Mouse (Mus musculus): ENCODE data around the gene Lins1. TPM values are rescaled to one million over a fixed set of nuclear protein-coding genes. Genes with fewer than 3 reads are reported as not detected.

The Lins1 gene
- polyA plus RNA-seq (2015; fragmentation: Nextera tagmentation; extraction: Ambion mirVana): 2.5 and 2.6 TPM in 2 replicates

DNA sequence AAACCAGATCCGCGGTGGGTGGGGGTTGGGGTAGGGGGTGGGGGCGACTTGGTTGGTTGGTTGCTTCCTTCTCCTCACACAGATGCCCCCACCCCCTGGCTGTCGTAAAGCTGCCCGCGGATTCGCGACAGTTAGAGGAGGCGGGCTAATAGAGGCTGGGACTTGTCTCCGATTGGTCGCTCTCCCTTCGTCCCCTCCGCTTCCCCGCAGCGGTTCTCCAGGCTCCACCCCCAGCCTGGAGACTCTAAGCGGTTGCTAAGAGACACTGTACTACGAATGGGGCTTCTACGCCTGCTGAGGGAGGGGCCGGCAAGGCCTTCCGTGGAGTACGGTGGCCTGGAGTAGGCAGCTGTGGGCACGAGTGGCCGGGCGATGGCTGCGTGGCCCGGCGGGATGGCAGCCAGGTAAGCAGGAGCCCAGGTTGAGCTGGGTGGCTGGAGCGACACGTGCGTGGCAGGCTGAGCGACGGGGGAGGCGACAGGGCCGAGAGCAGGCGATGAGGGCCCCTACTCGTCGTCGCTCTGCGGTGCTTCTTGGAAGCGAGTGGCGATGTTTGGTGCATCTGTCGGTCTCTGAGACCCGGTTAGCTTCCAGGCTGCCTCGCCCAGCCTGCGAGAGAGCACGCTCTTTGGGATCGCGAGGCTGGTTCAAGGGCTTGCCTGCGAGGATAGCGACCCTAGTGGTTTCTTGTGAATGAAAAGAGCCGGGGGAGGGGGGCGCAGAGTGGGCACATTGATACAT is at the start of gene Lins1:
Lins1 (plus strand) TSS at position 270 of the 741 bp plus-strand sequence.
- WGBS (ENCODE audit: insufficient replicate concordance): under 1% methylated on average over 52 of the region's 52 CpGs
- ATAC-seq (peak; percentile 97), DNase-seq (peak; percentile 98)
- Histone ChIP-seq H3K27me3 (ENCODE audit: insufficient read depth, low read length) (no peaks in the 10 kb centered on the region), H3K4me2 (ENCODE audit: low read depth, low read length) (peak within 1 kb of the TSS; percentile 85), H3K36me3 (replicated peaks; ENCODE audit: insufficient read depth, low read length) (0 out of 2 replicates have a peak, but pooled peaks cover 2% of the 10 kb centered on the region), H3K9ac (replicated peaks) (peak within 1 kb of the TSS; percentile 79), H3K4me1 (ENCODE audit: insufficient read depth) (peaks cover 10% of the 10 kb centered on the region), H3K27ac (ENCODE audit: low read depth) (peak within 1 kb of the TSS; percentile 80), H3K4me3 (ENCODE audit: low read depth, low read length) (peak within 1 kb of the TSS; percentile 59), H3K9me3 (ENCODE audit: low read length) (no peaks in the 10 kb centered on the region)
- TF ChIP-seq CTCF (IDR thresholded peaks at IDR 0.05; ENCODE audit: low read depth) (peak; percentile 48), EP300 (IDR thresholded peaks at IDR 0.05; ENCODE audit: low read depth) (no peak)

DNA sequence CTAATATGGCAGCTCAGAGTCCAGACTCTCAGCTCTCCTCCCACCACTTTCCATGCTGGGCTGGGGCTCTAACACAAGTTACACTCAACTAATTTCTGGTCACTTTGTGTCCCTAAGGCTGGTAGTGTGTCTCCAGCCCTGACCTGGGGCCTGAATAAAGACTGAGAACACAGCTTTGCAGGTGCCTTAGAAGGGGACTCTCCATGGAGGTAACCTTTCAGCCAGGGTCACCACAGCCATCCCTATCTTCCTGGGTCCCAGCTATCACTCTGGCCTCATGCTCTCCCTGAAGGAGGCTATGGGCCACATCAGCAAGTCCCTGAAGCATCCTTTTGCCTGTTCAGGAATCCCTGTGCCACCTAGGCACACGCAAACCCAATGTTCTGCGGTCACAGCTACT is 44.0 kb upstream of the Lins1 start:
- no peak for ATAC-seq
- no peaks in the 10 kb centered on the region for H3K9me3 ChIP-seq (ENCODE audit: low read length)
- H3K36me3 ChIP-seq (replicated peaks; ENCODE audit: insufficient read depth, low read length): peaks cover 12% of the 10 kb centered on the region; the same call in 1 of the 2 replicates
- no peak for DNase-seq
- no peaks in the 10 kb centered on the region for H3K4me1 ChIP-seq (ENCODE audit: insufficient read depth)
- WGBS (ENCODE audit: insufficient replicate concordance): 89% methylated on average over 2 of the region's 2 CpGs
- H3K4me3 ChIP-seq (ENCODE audit: low read depth, low read length): no peak overlapping the region
- H3K4me2 ChIP-seq (ENCODE audit: low read depth, low read length): no peak overlapping the region
- H3K27ac ChIP-seq (ENCODE audit: low read depth): no peak overlapping the region
- no peak overlapping the region for H3K9ac ChIP-seq (replicated peaks)
- no peak for TF ChIP-seq CTCF (IDR thresholded peaks at IDR 0.05; ENCODE audit: low read depth)
- TF ChIP-seq EP300 (IDR thresholded peaks at IDR 0.05; ENCODE audit: low read depth): no peak
- H3K27me3 ChIP-seq (ENCODE audit: insufficient read depth, low read length): no peaks in the 10 kb centered on the region

DNA sequence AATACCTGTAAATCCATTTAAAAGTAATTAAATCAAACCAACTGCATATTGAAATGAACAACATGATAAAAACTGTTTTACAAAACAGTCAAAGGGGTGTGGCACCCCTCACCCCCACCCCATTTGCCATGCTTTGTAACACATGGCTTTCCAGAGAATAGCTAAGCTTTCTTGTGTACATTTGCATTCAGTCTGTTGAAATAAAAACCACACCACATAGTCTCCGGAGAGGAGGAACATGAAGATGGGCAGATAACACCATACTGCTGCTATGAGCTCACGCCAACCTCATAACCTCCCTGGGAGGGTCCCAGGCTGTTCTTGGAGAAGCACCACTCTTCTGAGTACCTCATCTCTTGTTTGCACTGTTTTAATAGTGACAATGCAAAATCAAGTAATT is 40.5 kb upstream of the Lins1 start:
- H3K9me3 ChIP-seq (ENCODE audit: low read length): no peaks in the 10 kb centered on the region
- H3K4me2 ChIP-seq (ENCODE audit: low read depth, low read length): no peak overlapping the region
- H3K4me1 ChIP-seq (ENCODE audit: insufficient read depth): no peaks in the 10 kb centered on the region
- H3K4me3 ChIP-seq (ENCODE audit: low read depth, low read length): no peak overlapping the region
- WGBS (ENCODE audit: insufficient replicate concordance): 53% methylated on average over 2 of the region's 2 CpGs
- DNase-seq: no peak
- no peak overlapping the region for H3K9ac ChIP-seq (replicated peaks)
- no peak overlapping the region for H3K27ac ChIP-seq (ENCODE audit: low read depth)
- ATAC-seq: no peak
- H3K36me3 ChIP-seq (replicated peaks; ENCODE audit: insufficient read depth, low read length): peaks cover 21% of the 10 kb centered on the region
- no peaks in the 10 kb centered on the region for H3K27me3 ChIP-seq (ENCODE audit: insufficient read depth, low read length)
- TF ChIP-seq CTCF (IDR thresholded peaks at IDR 0.05; ENCODE audit: low read depth): no peak
- no peak for TF ChIP-seq EP300 (IDR thresholded peaks at IDR 0.05; ENCODE audit: low read depth)

DNA sequence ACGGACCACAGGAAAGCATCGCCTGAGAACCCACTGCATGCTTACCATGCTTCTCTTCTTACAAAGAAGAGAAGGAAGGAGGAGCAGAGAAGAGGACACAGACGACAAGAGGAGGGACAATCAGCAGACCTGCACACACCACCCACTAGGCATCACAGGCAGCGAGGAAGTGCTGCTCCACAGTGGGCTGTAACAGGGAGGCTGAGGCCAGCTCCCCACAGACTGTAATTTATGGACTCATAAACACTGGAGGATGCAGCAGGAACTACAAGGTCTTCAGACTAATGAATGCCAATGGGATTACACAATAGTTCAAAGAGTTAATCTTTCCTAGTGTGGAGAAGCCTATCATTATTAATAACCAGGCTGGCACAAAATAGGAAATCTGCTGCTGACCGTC is 38.8 kb upstream of the Lins1 start:
- no peak overlapping the region for H3K9ac ChIP-seq (replicated peaks)
- no peak overlapping the region for H3K27ac ChIP-seq (ENCODE audit: low read depth)
- no peaks in the 10 kb centered on the region for H3K9me3 ChIP-seq (ENCODE audit: low read length)
- ATAC-seq: no peak
- H3K36me3 ChIP-seq (replicated peaks; ENCODE audit: insufficient read depth, low read length): peaks cover 24% of the 10 kb centered on the region
- TF ChIP-seq CTCF (IDR thresholded peaks at IDR 0.05; ENCODE audit: low read depth) (no peak), EP300 (IDR thresholded peaks at IDR 0.05; ENCODE audit: low read depth) (no peak)
- H3K27me3 ChIP-seq (ENCODE audit: insufficient read depth, low read length): no peaks in the 10 kb centered on the region
- no peaks in the 10 kb centered on the region for H3K4me1 ChIP-seq (ENCODE audit: insufficient read depth)
- H3K4me3 ChIP-seq (ENCODE audit: low read depth, low read length): no peak overlapping the region
- DNase-seq: no peak
- 82% methylated on average over 5 of the region's 5 CpGs for WGBS (ENCODE audit: insufficient replicate concordance)
- no peak overlapping the region for H3K4me2 ChIP-seq (ENCODE audit: low read depth, low read length)

DNA sequence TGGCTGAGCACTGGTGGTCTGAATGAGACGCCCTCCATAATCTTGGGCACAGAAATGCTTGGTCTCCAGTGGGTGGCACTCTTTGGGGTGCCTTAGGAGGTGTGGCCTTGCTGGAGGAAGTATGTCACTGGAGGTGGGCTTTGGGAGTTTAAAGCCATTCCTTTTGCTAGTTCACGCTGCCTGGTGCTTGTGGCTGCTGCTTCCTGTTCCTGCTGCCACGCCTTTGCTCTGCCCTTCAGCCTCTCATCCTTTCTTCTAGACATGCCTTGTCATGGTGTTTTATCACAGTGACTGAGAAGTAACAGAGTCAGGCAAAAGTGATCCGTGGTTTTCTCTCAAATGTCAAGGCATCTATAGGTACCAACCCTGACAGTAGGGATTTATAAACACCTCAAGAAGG is 37.5 kb upstream of the Lins1 start:
- no peak overlapping the region for H3K27ac ChIP-seq (ENCODE audit: low read depth)
- no peak overlapping the region for H3K9ac ChIP-seq (replicated peaks)
- ATAC-seq (no peak), DNase-seq (no peak)
- H3K4me3 ChIP-seq (ENCODE audit: low read depth, low read length): no peak overlapping the region
- no peaks in the 10 kb centered on the region for H3K27me3 ChIP-seq (ENCODE audit: insufficient read depth, low read length)
- 60% methylated on average over 4 of the region's 4 CpGs for WGBS (ENCODE audit: insufficient replicate concordance)
- no peaks in the 10 kb centered on the region for H3K9me3 ChIP-seq (ENCODE audit: low read length)
- no peak overlapping the region for H3K4me2 ChIP-seq (ENCODE audit: low read depth, low read length)
- peaks cover 20% of the 10 kb centered on the region for H3K36me3 ChIP-seq (replicated peaks; ENCODE audit: insufficient read depth, low read length)
- no peaks in the 10 kb centered on the region for H3K4me1 ChIP-seq (ENCODE audit: insufficient read depth)
- TF ChIP-seq EP300 (IDR thresholded peaks at IDR 0.05; ENCODE audit: low read depth): no peak
- TF ChIP-seq CTCF (IDR thresholded peaks at IDR 0.05; ENCODE audit: low read depth): no peak

DNA sequence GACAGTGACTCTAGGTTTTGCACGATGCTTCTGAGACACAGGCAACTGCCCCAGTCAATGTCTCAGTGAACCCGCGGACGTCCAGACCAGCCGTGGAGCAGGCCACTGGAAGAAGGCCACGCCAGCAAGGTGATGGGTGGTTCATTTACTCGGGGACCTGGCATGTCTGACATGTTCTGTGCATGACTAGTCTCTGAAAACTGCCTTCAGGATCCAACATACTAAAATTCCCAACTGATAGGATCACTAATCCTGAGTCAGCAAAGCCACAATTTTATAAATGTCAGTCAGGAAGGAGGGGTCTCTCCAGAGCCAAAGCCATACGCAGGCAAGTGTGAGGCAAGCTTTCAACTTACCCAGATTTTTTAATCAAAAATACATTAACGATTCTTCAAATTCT is 36.1 kb upstream of the Lins1 start:
- Histone ChIP-seq H3K36me3 (replicated peaks; ENCODE audit: insufficient read depth, low read length) (peaks cover 13% of the 10 kb centered on the region), H3K9me3 (ENCODE audit: low read length) (no peaks in the 10 kb centered on the region), H3K4me3 (ENCODE audit: low read depth, low read length) (no peak overlapping the region), H3K4me1 (ENCODE audit: insufficient read depth) (no peaks in the 10 kb centered on the region), H3K27me3 (ENCODE audit: insufficient read depth, low read length) (no peaks in the 10 kb centered on the region), H3K4me2 (ENCODE audit: low read depth, low read length) (no peak overlapping the region), H3K27ac (ENCODE audit: low read depth) (no peak overlapping the region), H3K9ac (replicated peaks) (no peak overlapping the region)
- TF ChIP-seq CTCF (IDR thresholded peaks at IDR 0.05; ENCODE audit: low read depth) (no peak), EP300 (IDR thresholded peaks at IDR 0.05; ENCODE audit: low read depth) (no peak)
- DNase-seq: no peak
- no peak for ATAC-seq
- 88% methylated on average over 9 of the region's 9 CpGs for WGBS (ENCODE audit: insufficient replicate concordance)
